Mouse (Mus musculus): ENCODE data around the gene Tspan9.

The Tspan9 gene

DNA sequence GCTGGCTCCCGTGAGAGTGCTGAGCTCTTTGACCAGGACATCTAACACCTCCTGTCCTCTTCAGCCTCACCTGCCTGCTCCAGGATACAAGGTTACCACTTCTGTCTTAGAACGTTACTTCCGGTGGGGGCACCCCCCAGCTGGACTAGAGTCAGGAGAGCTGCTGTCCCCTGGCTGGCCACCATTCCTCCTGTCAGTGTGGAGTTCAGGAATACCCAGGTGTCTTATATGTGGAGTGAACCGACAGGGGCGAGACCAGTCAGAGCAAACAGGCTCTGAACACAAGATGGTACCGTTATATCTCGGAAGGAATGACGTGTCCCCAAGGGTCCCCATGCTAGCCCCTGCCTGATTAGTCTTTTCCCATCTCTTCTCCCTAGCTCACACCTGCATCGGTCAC is 106.8 kb downstream of the Tspan9 start:
- DNase-seq (ENCODE audit: low spot score), result no peak

DNA sequence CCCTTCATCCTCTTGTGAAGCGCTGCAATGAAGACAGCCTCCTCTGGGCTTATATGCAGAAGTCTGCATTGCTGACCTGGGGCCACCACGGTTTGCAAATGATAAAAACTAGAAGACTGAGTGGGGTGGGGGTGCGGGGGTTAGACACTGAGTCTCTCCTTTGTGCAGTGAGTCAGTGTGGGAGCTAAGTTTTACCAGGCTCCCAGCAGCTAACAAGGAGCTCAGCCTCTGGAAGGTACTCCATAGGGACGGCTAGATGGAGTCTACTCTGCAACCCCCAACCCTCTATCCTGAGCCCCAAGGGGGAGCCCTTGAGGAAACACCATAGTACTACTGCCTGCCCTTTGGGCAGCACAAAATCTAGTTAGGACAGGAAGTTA is 107.5 kb downstream of the Tspan9 start:
- no peak for DNase-seq (ENCODE audit: low spot score)

- DNase-seq (ENCODE audit: low spot score), result no peak
These were observed 108.0 kb downstream of the Tspan9 start for GRCm38 (mm10) chr6:128035250-128035929.

- DNase-seq (ENCODE audit: low spot score), result peak; percentile 89
These were observed 108.8 kb downstream of the Tspan9 start for GRCm38 (mm10) chr6:128034317-128035249.

GRCm38 (mm10) chr6:128033868-128034250 is 109.5 kb downstream of the Tspan9 start:
- no peak for DNase-seq (ENCODE audit: low spot score)

DNA sequence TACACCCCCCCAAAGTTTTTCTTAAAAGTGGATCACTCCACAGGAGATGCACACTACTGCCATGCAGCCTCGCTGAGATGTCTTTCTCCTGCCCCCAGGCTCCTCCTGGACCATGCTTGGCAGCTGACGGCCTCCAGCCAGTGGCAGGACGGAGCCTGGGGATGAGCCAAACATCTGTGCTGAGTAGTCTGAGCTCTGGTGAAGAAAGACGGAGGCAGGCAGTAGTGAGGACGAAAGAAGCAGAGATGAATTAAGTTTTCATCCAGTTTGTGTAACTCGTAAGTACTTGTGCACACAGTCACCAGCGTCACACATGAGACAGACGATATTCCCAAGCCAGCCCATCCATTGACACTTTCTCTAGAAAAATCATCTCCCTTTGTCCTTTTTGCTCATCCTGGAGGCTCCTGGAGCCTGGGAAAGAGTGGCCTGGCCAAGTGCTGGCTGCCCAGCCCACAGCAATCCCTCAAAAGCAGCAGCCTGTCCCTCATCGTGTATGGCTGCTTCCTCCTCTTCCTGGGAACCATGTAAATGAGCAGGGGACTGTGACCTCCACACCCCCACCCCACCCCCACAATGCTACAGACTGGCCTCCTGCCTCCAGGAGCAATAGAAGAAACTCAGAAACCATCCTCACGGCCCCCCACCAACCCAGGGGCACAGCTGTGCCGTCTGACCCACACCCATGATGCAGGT is 110.1 kb downstream of the Tspan9 start:
- DNase-seq (ENCODE audit: low spot score), result no peak

GRCm38 (mm10) chr6:128032252-128033171 is 110.9 kb downstream of the Tspan9 start:
- DNase-seq (ENCODE audit: low spot score), result peak; percentile 92

DNA sequence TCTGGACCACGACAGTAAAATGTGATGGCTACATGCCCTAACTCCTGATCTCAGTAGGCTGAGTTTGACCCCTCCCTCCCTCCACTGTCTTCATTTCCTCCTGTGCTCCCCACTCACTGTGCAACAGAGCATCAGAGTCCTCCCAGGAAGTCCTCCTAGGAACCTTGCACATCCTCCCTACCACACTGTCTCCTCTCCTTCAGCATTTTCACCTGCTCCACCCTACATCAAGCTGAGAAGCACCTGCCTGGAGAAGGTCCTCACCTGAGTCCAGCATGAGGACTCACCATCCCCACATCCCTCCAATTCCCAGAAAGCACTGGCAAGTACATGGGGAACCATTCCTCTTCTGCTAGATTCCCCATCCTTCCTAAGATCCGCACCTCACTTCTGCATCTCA is 111.8 kb downstream of the Tspan9 start:
- DNase-seq (ENCODE audit: low spot score), result no peak

- no peak for DNase-seq (ENCODE audit: low spot score)
These were observed 112.3 kb downstream of the Tspan9 start for GRCm38 (mm10) chr6:128031096-128031495.

- DNase-seq (ENCODE audit: low spot score), result no peak
These were observed 112.9 kb downstream of the Tspan9 start for GRCm38 (mm10) chr6:128030475-128030874.

DNA sequence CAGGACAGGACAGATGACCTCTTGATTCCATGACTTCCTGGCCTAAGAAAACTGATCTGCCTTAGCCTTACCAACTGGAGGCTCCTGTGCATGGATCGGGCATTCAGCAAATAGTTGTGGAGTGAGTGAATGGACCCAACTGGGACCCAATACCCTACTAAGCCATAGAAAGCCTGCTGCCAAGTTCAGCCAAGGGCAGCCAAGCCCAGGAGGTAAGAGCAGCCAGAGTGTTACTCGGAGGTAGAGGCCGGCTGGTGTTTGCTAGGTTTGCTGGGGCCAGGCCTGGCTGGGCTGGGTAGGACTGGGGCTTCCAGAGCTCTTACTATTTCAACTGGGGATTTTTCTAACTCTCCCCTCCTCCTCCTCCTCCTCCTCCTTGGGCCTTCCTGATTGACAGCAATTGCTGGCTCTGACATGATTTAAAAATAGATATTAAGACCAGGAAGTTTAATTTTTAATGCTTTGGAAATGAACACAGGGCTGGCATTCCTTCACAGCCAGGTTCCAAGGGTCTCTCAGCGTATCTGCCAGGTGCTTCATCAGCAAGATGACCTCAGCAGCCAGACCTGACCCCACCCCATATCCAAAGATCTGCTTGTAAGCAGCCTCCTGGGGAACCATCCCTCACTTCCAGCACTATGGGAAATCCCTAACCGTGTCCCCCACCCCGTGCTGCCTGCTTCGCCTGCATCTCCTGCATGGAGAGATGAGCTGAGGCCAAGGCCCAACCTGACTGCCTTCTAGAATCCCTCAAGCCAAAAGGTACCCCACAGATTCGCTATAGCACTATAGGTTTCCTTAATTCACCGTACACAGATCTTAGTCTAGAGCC is 113.7 kb downstream of the Tspan9 start:
- no peak for DNase-seq (ENCODE audit: low spot score)

GRCm38 (mm10) chr6:128028116-128028940 is 115.1 kb downstream of the Tspan9 start:
- peak; percentile 61 for DNase-seq (ENCODE audit: low spot score)

GRCm38 (mm10) chr6:128025997-128026396 is 117.4 kb downstream of the Tspan9 start:
- DNase-seq (ENCODE audit: low spot score), result no peak

DNA sequence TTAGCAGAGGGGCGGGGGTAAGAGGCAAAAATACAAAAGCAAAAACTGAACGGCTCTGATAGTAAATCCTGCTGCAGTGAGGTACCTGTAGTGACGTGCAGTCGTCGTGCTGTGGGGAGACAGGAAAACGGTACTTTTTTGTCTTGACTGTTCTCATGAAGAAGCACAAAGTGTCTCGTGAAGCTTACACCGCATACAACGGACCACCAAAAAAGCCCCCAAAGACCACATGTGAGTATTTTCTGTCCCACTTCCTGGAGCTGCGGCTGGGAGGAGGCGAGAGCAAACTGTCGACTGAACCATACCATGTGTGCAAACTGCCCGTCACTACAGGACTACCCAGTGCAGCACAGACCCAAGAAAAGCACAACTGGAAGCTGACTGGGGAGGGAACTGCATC is 117.8 kb downstream of the Tspan9 start:
- no peak for DNase-seq (ENCODE audit: low spot score)

DNA sequence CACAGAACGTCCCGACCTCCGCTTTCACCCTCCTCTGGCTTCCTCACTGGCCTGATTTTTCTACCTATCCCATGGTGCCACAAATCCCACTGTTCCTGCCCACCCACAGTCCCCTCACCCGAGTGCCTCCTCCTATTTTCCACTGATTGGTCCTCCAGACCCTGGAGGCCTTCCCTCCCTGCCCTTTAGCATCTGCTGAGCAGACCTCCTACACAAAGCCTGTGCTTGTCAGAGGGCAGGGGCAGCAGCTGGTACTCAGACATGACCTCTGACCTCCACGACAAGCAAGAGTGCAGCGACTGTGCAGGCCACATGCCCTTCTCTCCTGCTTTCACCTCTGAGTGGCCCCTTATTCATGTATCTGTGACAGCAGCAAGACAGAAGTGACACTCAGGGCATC is 121.2 kb downstream of the Tspan9 start:
- DNase-seq (ENCODE audit: low spot score), result peak; percentile 92

DNA sequence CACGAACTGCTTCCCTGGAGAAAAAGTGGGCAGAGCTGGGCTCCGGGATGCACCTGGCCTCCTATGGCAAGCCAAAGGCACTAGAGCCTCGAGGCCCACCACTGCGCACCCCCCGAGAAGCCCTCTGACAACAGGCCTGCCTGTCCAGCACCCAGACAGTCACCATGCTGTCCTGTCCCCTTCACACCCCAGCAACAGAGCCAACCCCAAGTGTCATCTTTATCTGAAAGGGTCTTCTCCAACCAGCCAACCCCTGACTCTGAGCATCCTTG is 121.5 kb downstream of the Tspan9 start:
- DNase-seq (ENCODE audit: low spot score), result no peak

DNA sequence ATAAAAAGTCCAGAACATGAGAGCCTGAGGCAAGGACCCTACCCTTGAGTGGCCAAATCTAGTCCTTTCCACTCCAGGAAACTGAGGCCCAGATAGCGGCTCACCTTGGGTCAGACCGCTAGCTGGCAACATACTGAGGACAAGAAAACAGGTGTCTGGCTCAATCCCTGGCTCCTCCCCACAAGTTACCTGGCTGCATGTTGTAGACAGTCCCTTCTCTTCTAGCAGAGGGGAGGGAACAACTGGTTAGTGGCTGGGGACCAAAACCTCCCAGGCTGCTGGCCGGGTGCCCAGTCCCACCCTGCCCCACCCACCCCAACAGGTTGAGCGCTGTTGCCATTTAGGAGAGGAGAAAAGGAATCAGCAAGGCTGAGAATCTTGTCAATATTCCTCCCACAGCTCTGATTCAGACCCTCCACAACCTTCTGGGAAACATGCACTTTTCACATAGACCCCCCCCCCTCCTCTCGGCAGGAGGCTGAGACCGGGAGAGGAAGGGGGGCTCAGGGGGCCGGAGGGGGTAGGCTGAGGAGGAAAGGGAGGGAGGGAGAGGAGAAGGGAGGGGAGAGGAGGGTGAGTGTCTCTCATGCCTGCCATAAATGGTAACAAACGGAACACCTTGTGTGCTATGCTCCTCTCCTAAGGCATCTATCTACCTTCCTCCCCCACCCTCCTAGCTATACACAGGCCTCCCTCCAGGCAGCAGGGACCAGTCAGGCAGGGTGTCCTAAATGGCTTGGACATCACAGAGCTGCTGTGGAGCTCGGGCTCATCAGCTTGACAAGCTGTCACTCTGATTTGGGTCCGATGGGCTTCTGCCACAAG is 122.1 kb downstream of the Tspan9 start:
- DNase-seq (ENCODE audit: low spot score), result no peak

- DNase-seq (ENCODE audit: low spot score), result no peak
These were observed 122.8 kb downstream of the Tspan9 start for GRCm38 (mm10) chr6:128020521-128021057.

- DNase-seq (ENCODE audit: low spot score), result no peak
These were observed 123.3 kb downstream of the Tspan9 start for GRCm38 (mm10) chr6:128020053-128020452.
